Mouse (Mus musculus) cerebellum, adult 2 months (tissue): ENCODE results near the gene Pla2g1b. TPM values are rescaled to one million over a fixed set of nuclear protein-coding genes. Genes with fewer than 3 reads are reported as not detected.
"Not testable (repeated sequence)": the region's sequence is repeated elsewhere in the genome, so short reads cannot be mapped to it uniquely, and the experiment has no call there.

Source experiments
- DNase-seq, 2 experiments: peaks; one replicate each; pipeline ENCODE4 v3.0.0; 2021
- H3K27ac ChIP-seq: fragments of 200-500 bp; 2 replicates; pipeline ENCODE4 v1.5.1; 2012; ENCODE audit warnings: low read length, control low read depth, inconsistent platforms; ENCODE audit not compliant: insufficient read depth
- H3K27me3 ChIP-seq: fragments of 200-500 bp; 2 replicates; pipeline ENCODE4 v1.6.1; 2012; ENCODE audit warnings: inconsistent platforms, mild to moderate bottlenecking, low read length, moderate library complexity; ENCODE audit not compliant: control insufficient read depth, insufficient read depth
- H3K4me1 ChIP-seq: fragments of 200-500 bp; 2 replicates; pipeline ENCODE4 v1.6.1; 2011; ENCODE audit warnings: low read length; ENCODE audit not compliant: control insufficient read depth, insufficient read depth
- H3K4me3 ChIP-seq: fragments of 200-500 bp; replicated peaks from 2 replicates; pipeline ENCODE3; 2011; ENCODE audit warnings: mild to moderate bottlenecking, low read depth, low read length, control low read depth; ENCODE audit not compliant: insufficient read depth
- CTCF ChIP-seq: fragments of 200-500 bp; IDR thresholded peaks from 2 replicates; pipeline ENCODE4 v1.5.1; 2011; ENCODE audit warnings: low read depth, mild to moderate bottlenecking, control low read depth, low read length, moderate library complexity, borderline replicate concordance; ENCODE audit not compliant: insufficient read depth
- POLR2A ChIP-seq: fragments of 200-500 bp; IDR thresholded peaks from 2 replicates; pipeline ENCODE4 v1.6.1; 2011; ENCODE audit warnings: low read length, control low read depth, borderline replicate concordance; ENCODE audit not compliant: insufficient read depth
- WGBS: fragments of 180-500 bp; shearing (Covaris S2); methylation state at CpG from one replicate; pipeline ENCODE4 v1.1.7; 2018; 5-methylcytosine and 5-hydroxymethylcytosine counted together
- polyA plus RNA-seq: library from polyadenylated mRNA; depleted of rRNA; stranded (reverse); fragments of >200 nt; gene quantifications from 2 replicates; pipeline ENCODE4 v1.2.3, GENCODE M21; 2012

The Pla2g1b gene
- polyA plus RNA-seq, 1 experiment, result not detected

GRCm38 (mm10) chr5:115497033-115497432, 31.0 kb downstream of the Pla2g1b start:
- Histone ChIP-seq H3K4me3 (no peak overlapping the region), H3K27ac (no peak overlapping the region), H3K27me3 (no peaks in the 10 kb centered on the region), H3K4me1 (peaks cover 9% of the 10 kb centered on the region; the same call in 1 of the 2 replicates)
- no peak for DNase-seq
- WGBS, result 79% methylated on average over 7 of the region's 7 CpGs
- TF ChIP-seq POLR2A (no peak), CTCF (no peak)

- WGBS, result 44% methylated on average over 9 of the region's 9 CpGs
- peak; percentile 66 to 73 for DNase-seq
- TF ChIP-seq CTCF, result no peak
- no peak for TF ChIP-seq POLR2A
- peak overlapping the region; percentile 51; the same call in 1 of the 2 replicates for H3K27ac ChIP-seq
- H3K27me3 ChIP-seq, result no peaks in the 10 kb centered on the region
- H3K4me1 ChIP-seq, result peaks cover 6% of the 10 kb centered on the region; the same call in 1 of the 2 replicates
- H3K4me3 ChIP-seq, result no peak overlapping the region
Observed at GRCm38 (mm10) chr5:115498307-115499240, 32.5 kb downstream of the Pla2g1b start.

GRCm38 (mm10) chr5:115500383-115500935, 34.4 kb downstream of the Pla2g1b start:
- no peak overlapping the region for H3K4me3 ChIP-seq
- WGBS, result 85% methylated on average over 12 of the region's 12 CpGs
- TF ChIP-seq POLR2A, result no peak
- no peak for TF ChIP-seq CTCF
- peaks cover 6% of the 10 kb centered on the region; the same call in 1 of the 2 replicates for H3K4me1 ChIP-seq
- no peaks in the 10 kb centered on the region for H3K27me3 ChIP-seq
- no peak overlapping the region for H3K27ac ChIP-seq
- no peak for DNase-seq

GRCm38 (mm10) chr5:115503035-115503434, 37.0 kb downstream of the Pla2g1b start:
- TF ChIP-seq CTCF (no peak), POLR2A (no peak)
- peaks cover 5% of the 10 kb centered on the region; the same call in 1 of the 2 replicates for H3K4me1 ChIP-seq
- 69% methylated on average over 12 of the region's 12 CpGs for WGBS
- H3K4me3 ChIP-seq, result no peak overlapping the region
- H3K27ac ChIP-seq, result no peak overlapping the region
- H3K27me3 ChIP-seq, result no peaks in the 10 kb centered on the region
- no peak for DNase-seq

- not testable (repeated sequence) for H3K4me1 ChIP-seq, DNase-seq, H3K4me3 ChIP-seq, H3K27me3 ChIP-seq, H3K27ac ChIP-seq
- WGBS, result 74% methylated on average over 4 of the region's 4 CpGs
Observed at GRCm38 (mm10) chr5:115505617-115506016, 39.6 kb downstream of the Pla2g1b start.

GRCm38 (mm10) chr5:115506454-115507201, 40.6 kb downstream of the Pla2g1b start, which contains the start of gene Pxn:
TSS of gene Pxn (plus strand) at chr5:115506676.
- TF ChIP-seq POLR2A, result peak; percentile 84
- peak; percentile 87 for TF ChIP-seq CTCF
- H3K27me3 ChIP-seq, result no peaks in the 10 kb centered on the region
- DNase-seq, result peak; percentile 91 to 96
- peak within 1 kb of the TSS; percentile 78 for H3K27ac ChIP-seq
- H3K4me3 ChIP-seq, result peak within 1 kb of the TSS; percentile 82
- peaks cover 9% of the 10 kb centered on the region for H3K4me1 ChIP-seq
- WGBS, result 2% methylated on average over 70 of the region's 74 CpGs

GRCm38 (mm10) chr5:115507267-115507980, 41.4 kb downstream of the Pla2g1b start:
- H3K27ac ChIP-seq, result peak overlapping the region; percentile 67
- DNase-seq, result peak; percentile 41 to 51
- H3K4me1 ChIP-seq, result peaks cover 14% of the 10 kb centered on the region
- H3K4me3 ChIP-seq, result peak overlapping the region; percentile 82
- WGBS, result 1% methylated on average over 12 of the region's 12 CpGs
- no peaks in the 10 kb centered on the region for H3K27me3 ChIP-seq
- no peak for TF ChIP-seq CTCF
- TF ChIP-seq POLR2A, result no peak
